8 mouse cellular contexts compared by ENCODE assay signal in genomic region chr10:60193532-60194423, GRCm38 (mm10). TPM values are rescaled to one million over a fixed set of nuclear protein-coding genes. Genes with fewer than 3 reads are reported as not detected.
DNase-seq lines count a peak whose midpoint lies in the region; ATAC-seq lines count a peak whose summit lies in the region.

No protein-coding gene starts in this region.

- no peak overlapping the region for H3K27ac ChIP-seq in heart, embryonic 16.5 days (ENCODE audit: low read length)
- H3K27ac ChIP-seq in limb, embryonic 15.5 days: peak overlapping the region; percentile 84; the same call in 1 of the 2 replicates
- peak overlapping the region; percentile 80 for H3K27ac ChIP-seq in neural tube, embryonic 15.5 days (replicated peaks)

- no peaks in the 10 kb centered on the region for H3K9me3 ChIP-seq in heart, embryonic 16.5 days (replicated peaks; ENCODE audit: control insufficient read depth, low read length)
- no peaks in the 10 kb centered on the region for H3K9me3 ChIP-seq in limb, embryonic 15.5 days
- no peaks in the 10 kb centered on the region for H3K9me3 ChIP-seq in neural tube, embryonic 15.5 days (replicated peaks)

- peak overlapping the region; percentile 7; the same call in 1 of the 2 replicates for H3K4me3 ChIP-seq in heart, embryonic 16.5 days (ENCODE audit: low read length)
- H3K4me3 ChIP-seq in limb, embryonic 15.5 days: peak overlapping the region; percentile 16
- peak overlapping the region; percentile 2; the same call in 1 of the 2 replicates for H3K4me3 ChIP-seq in neural tube, embryonic 15.5 days (replicated peaks)

- H3K4me2 ChIP-seq in heart, embryonic 16.5 days (ENCODE audit: low read depth, low read length): peak overlapping the region; percentile 41
- H3K4me2 ChIP-seq in limb, embryonic 15.5 days: peak overlapping the region; percentile 42
- H3K4me2 ChIP-seq in neural tube, embryonic 15.5 days: peak overlapping the region; percentile 48

- peak; percentile 58 to 60 for DNase-seq in cerebellum, postnatal 14 days
- no peak for DNase-seq in cerebellum, adult 11 months
- DNase-seq in urinary bladder, postnatal 14 days (ENCODE audit: low spot score): peak; percentile 46
- no peak for DNase-seq in urinary bladder, adult 18-20 months (ENCODE audit: low spot score in 2 of 2)
- no peak for DNase-seq in urinary bladder, postnatal 36 days (ENCODE audit: low spot score in 2 of 2)

- peaks cover 10% of the 10 kb centered on the region for H3K27me3 ChIP-seq in heart, embryonic 16.5 days (ENCODE audit: control insufficient read depth, insufficient read depth, low read length)
- H3K27me3 ChIP-seq in limb, embryonic 15.5 days: no peaks in the 10 kb centered on the region
- H3K27me3 ChIP-seq in neural tube, embryonic 15.5 days (replicated peaks): no peaks in the 10 kb centered on the region

- peaks cover 33% of the 10 kb centered on the region for H3K4me1 ChIP-seq in heart, embryonic 16.5 days (ENCODE audit: control insufficient read depth, insufficient read depth, low read length)
- H3K4me1 ChIP-seq in limb, embryonic 15.5 days: peaks cover 61% of the 10 kb centered on the region
- peaks cover 45% of the 10 kb centered on the region for H3K4me1 ChIP-seq in neural tube, embryonic 15.5 days

- H3K36me3 ChIP-seq in heart, embryonic 16.5 days (ENCODE audit: control insufficient read depth, insufficient read depth): no peaks in the 10 kb centered on the region
- no peaks in the 10 kb centered on the region for H3K36me3 ChIP-seq in limb, embryonic 15.5 days
- H3K36me3 ChIP-seq in neural tube, embryonic 15.5 days: no peaks in the 10 kb centered on the region

- peak overlapping the region; percentile 45 for H3K9ac ChIP-seq in heart, embryonic 16.5 days (ENCODE audit: low read length)
- H3K9ac ChIP-seq in limb, embryonic 15.5 days: no peak overlapping the region
- H3K9ac ChIP-seq in neural tube, embryonic 15.5 days (replicated peaks): peak overlapping the region; percentile 28; the same call in 1 of the 2 replicates

- WGBS in heart, embryonic 16.5 days: 10% methylated on average over 19 of the region's 19 CpGs
- WGBS in limb, embryonic 15.5 days: 10% methylated on average over 19 of the region's 19 CpGs
- WGBS in neural tube, embryonic 15.5 days: 4% methylated on average over 19 of the region's 19 CpGs

- ATAC-seq in heart, embryonic 16.5 days (replicated peaks; ENCODE audit: extremely low read depth, insufficient read depth, low FRiP score): peak; percentile 82
- ATAC-seq in limb, embryonic 15.5 days (ENCODE audit: insufficient number of reproducible peaks, low FRiP score, low TSS enrichment, low read depth): peak; percentile 83
- peak; percentile 82 for ATAC-seq in neural tube, embryonic 15.5 days (ENCODE audit: low FRiP score)

RNA-seq across cellular contexts. Expression of gene Chst3, which starts 25.3 kb away (rescaled TPM):
- 0.46 and 0.57 TPM in 2 replicates for polyA plus RNA-seq in heart, embryonic 16.5 days (2015; fragmentation: Nextera tagmentation; extraction: Ambion mirVana)
- polyA plus RNA-seq in limb, embryonic 15.5 days (2015; fragmentation: Nextera tagmentation; extraction: Ambion mirVana): 2.7 and 3.0 TPM in 2 replicates
- polyA plus RNA-seq in neural tube, embryonic 15.5 days (2015; fragmentation: Nextera tagmentation; extraction: Ambion mirVana): 1.9 and 2.0 TPM in 2 replicates

Comparison
In these comparisons a context has a peak if more than half of its experiments do, and no peak if none do; other contexts are left out.
1. DNase-seq: peak in cerebellum, postnatal 14 days (2 of 2) and urinary bladder, postnatal 14 days (single experiment); none in cerebellum, adult 11 months (single experiment), urinary bladder, adult 18-20 months (0 of 2) and urinary bladder, postnatal 36 days (0 of 2).
2. Peak in every context shown above with its lines, with median percentiles within 50 percentile points of each other: ATAC-seq, H3K4me2 ChIP-seq and H3K4me3 ChIP-seq.